Mouse (Mus musculus): ENCODE measurements around the gene Rps12.
A peak's percentile ranks its signal among the peaks of the same experiment; 100 is the strongest.

GRCm38 (mm10) chr10:23811635-23812437 lies 24.8 kb upstream of the Rps12 start:
- TF ChIP-seq CTCF (IDR thresholded peaks at IDR 0.05) = peak; percentile 89
- no peak for TF ChIP-seq EP300 (IDR thresholded peaks at IDR 0.05)
